Mouse (Mus musculus): ENCODE data around the gene Mum1.
"Not testable (repeated sequence)": the region's sequence is repeated elsewhere in the genome, so short reads cannot be mapped to it uniquely, and the experiment has no call there.

Mum1 gene

GRCm38 (mm10) chr10:80208248-80208647 lies 18.0 kb upstream of the Mum1 start:
- DNase-seq (ENCODE audit: low spot score) = no peak

GRCm38 (mm10) chr10:80208841-80209371 lies 17.3 kb upstream of the Mum1 start:
- DNase-seq (ENCODE audit: low spot score) = peak; percentile 61

- DNase-seq (ENCODE audit: low spot score) = not testable (repeated sequence)
Observed at GRCm38 (mm10) chr10:80211547-80212103, 14.6 kb upstream of the Mum1 start.

- peak; percentile 39 for DNase-seq (ENCODE audit: low spot score)
Observed at GRCm38 (mm10) chr10:80215048-80215772, 11.0 kb upstream of the Mum1 start.

- DNase-seq (ENCODE audit: low spot score) = no peak
Observed at GRCm38 (mm10) chr10:80220676-80221075, 5.6 kb upstream of the Mum1 start.

GRCm38 (mm10) chr10:80223137-80223536 lies 3.1 kb upstream of the Mum1 start:
- DNase-seq (ENCODE audit: low spot score) = not testable (repeated sequence)

GRCm38 (mm10) chr10:80226071-80226415 lies 191 bp upstream of the Mum1 start:
- DNase-seq (ENCODE audit: low spot score) = no peak

- no peak for DNase-seq (ENCODE audit: low spot score)
Observed at GRCm38 (mm10) chr10:80227166-80227539, 919 bp downstream of the Mum1 start.

GRCm38 (mm10) chr10:80227877-80228775 lies 1.9 kb downstream of the Mum1 start:
- DNase-seq (ENCODE audit: low spot score) = no peak

GRCm38 (mm10) chr10:80236145-80236825 lies 10.1 kb downstream of the Mum1 start:
- no peak for DNase-seq (ENCODE audit: low spot score)

GRCm38 (mm10) chr10:80237020-80237419 lies 10.8 kb downstream of the Mum1 start:
- no peak for DNase-seq (ENCODE audit: low spot score)

GRCm38 (mm10) chr10:80238306-80238705 lies 12.1 kb downstream of the Mum1 start:
- DNase-seq (ENCODE audit: low spot score) = no peak

GRCm38 (mm10) chr10:80239791-80240190 lies 13.6 kb downstream of the Mum1 start:
- no peak for DNase-seq (ENCODE audit: low spot score)

- no peak for DNase-seq (ENCODE audit: low spot score)
Observed at GRCm38 (mm10) chr10:80242088-80242487, 15.9 kb downstream of the Mum1 start.

- no peak for DNase-seq (ENCODE audit: low spot score)
Observed at GRCm38 (mm10) chr10:80242607-80243006, 16.4 kb downstream of the Mum1 start.

- DNase-seq (ENCODE audit: low spot score) = peak; percentile 70
Observed at GRCm38 (mm10) chr10:80244791-80245399, 18.7 kb downstream of the Mum1 start.

- peak; percentile 95 for DNase-seq (ENCODE audit: low spot score)
Observed at GRCm38 (mm10) chr10:80245600-80245999, 19.4 kb downstream of the Mum1 start.

- peak; percentile 56 for DNase-seq (ENCODE audit: low spot score)
Observed at GRCm38 (mm10) chr10:80247849-80248248, 21.6 kb downstream of the Mum1 start.

GRCm38 (mm10) chr10:80248437-80248836 lies 22.2 kb downstream of the Mum1 start:
- DNase-seq (ENCODE audit: low spot score) = not testable (repeated sequence)

- peak; percentile 97 for DNase-seq (ENCODE audit: low spot score)
Observed at GRCm38 (mm10) chr10:80248971-80249640, 22.9 kb downstream of the Mum1 start, which contains the start of gene Ndufs7. Gene Ndufs7, plus strand, starts transcription at chr10:80249121.

GRCm38 (mm10) chr10:80250059-80250458 lies 23.8 kb downstream of the Mum1 start:
- no peak for DNase-seq (ENCODE audit: low spot score)

Measured in embryo, embryonic 10.5 days (tissue).